Mouse (Mus musculus): ENCODE measurements around the gene Gsap. TPM values are rescaled to one million over a fixed set of nuclear protein-coding genes. Genes with fewer than 3 reads are reported as not detected.
"Not testable (repeated sequence)": the region's sequence is repeated elsewhere in the genome, so short reads cannot be mapped to it uniquely, and the experiment has no call there.

Gene Gsap
- polyA plus RNA-seq, 1 experiment from 2014 or later = 3.9 TPM

GRCm38 (mm10) chr5:21170898-21171297 lies 15.2 kb upstream of the Gsap start:
- Histone ChIP-seq H3K27ac (ENCODE audit: low read depth, low read length) (0 out of 2 replicates have a peak overlapping the region, but pooled peaks have one; percentile 28), H3K36me3 (ENCODE audit: control insufficient read depth, insufficient read depth, low read length) (no peaks in the 10 kb centered on the region), H3K4me3 (ENCODE audit: low read depth, low read length) (no peak overlapping the region), H3K9me3 (ENCODE audit: control insufficient read depth, low read length) (no peaks in the 10 kb centered on the region), H3K4me2 (no peak overlapping the region), H3K4me1 (replicated peaks; ENCODE audit: control insufficient read depth, insufficient read depth, low read length) (no peaks in the 10 kb centered on the region; the same call in 1 of the 2 replicates), H3K27me3 (replicated peaks; ENCODE audit: control insufficient read depth, insufficient read depth, low read length) (no peaks in the 10 kb centered on the region), H3K9ac (ENCODE audit: low read depth, low read length) (no peak overlapping the region)
- ATAC-seq (replicated peaks; ENCODE audit: low FRiP score) = no peak
- DNase-seq (ENCODE audit: low spot score) = no peak
- WGBS = 59% methylated on average over 5 of the region's 5 CpGs

DNA sequence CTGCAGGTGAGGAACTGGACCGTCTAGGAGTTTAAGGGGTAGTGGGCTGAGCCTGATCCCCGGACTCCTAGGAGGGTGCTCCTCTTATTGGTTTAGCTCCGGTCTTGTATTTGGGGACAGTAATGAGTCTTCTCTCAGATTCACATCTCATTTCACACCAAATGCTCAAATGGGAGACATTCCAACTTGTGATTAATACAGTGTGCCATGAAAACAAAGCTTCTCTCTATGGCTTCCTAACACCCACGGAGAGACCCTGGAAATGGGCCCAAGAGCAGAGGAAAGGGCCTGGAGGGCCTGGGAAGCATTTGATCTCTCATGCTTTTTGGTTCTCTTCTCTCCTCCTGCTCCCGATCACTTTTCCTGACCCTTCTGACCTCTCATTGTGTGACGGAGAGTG lies 14.7 kb upstream of the Gsap start:
- Histone ChIP-seq H3K27me3 (replicated peaks; ENCODE audit: control insufficient read depth, insufficient read depth, low read length) (no peaks in the 10 kb centered on the region), H3K9me3 (ENCODE audit: control insufficient read depth, low read length) (no peaks in the 10 kb centered on the region), H3K27ac (ENCODE audit: low read depth, low read length) (0 out of 2 replicates have a peak overlapping the region, but pooled peaks have one; percentile 28), H3K4me3 (ENCODE audit: low read depth, low read length) (no peak overlapping the region), H3K9ac (ENCODE audit: low read depth, low read length) (no peak overlapping the region), H3K4me1 (replicated peaks; ENCODE audit: control insufficient read depth, insufficient read depth, low read length) (no peaks in the 10 kb centered on the region; the same call in 1 of the 2 replicates), H3K36me3 (ENCODE audit: control insufficient read depth, insufficient read depth, low read length) (no peaks in the 10 kb centered on the region), H3K4me2 (no peak overlapping the region)
- 65% methylated on average over 6 of the region's 6 CpGs for WGBS
- no peak for DNase-seq (ENCODE audit: low spot score)
- ATAC-seq (replicated peaks; ENCODE audit: low FRiP score) = no peak

DNA sequence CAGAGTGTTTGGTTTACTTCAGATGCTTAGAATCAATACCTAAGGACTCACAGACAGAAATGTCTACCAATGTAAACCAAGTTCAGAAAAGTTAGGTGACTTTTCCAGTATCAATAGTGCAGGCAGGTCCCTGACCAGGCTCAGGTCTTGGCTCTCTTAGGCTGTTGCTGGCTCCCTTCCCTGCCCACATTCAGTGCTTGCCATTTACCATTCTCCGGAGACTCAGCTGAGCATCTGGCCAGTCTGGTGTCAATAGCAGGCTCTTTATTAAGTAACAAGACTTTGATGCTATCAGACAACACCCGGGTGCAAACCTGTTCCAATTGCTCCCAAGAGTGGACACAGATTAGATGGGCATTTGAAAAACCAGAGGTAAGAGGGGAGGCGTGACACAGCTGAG lies 13.7 kb upstream of the Gsap start:
- WGBS = 78% methylated on average over 3 of the region's 3 CpGs
- Histone ChIP-seq H3K36me3 (ENCODE audit: control insufficient read depth, insufficient read depth, low read length) (no peaks in the 10 kb centered on the region), H3K9me3 (ENCODE audit: control insufficient read depth, low read length) (no peaks in the 10 kb centered on the region), H3K27me3 (replicated peaks; ENCODE audit: control insufficient read depth, insufficient read depth, low read length) (no peaks in the 10 kb centered on the region), H3K27ac (ENCODE audit: low read depth, low read length) (no peak overlapping the region), H3K9ac (ENCODE audit: low read depth, low read length) (no peak overlapping the region), H3K4me2 (no peak overlapping the region), H3K4me1 (replicated peaks; ENCODE audit: control insufficient read depth, insufficient read depth, low read length) (no peaks in the 10 kb centered on the region; the same call in 1 of the 2 replicates), H3K4me3 (ENCODE audit: low read depth, low read length) (no peak overlapping the region)
- no peak for DNase-seq (ENCODE audit: low spot score)
- no peak for ATAC-seq (replicated peaks; ENCODE audit: low FRiP score)

DNA sequence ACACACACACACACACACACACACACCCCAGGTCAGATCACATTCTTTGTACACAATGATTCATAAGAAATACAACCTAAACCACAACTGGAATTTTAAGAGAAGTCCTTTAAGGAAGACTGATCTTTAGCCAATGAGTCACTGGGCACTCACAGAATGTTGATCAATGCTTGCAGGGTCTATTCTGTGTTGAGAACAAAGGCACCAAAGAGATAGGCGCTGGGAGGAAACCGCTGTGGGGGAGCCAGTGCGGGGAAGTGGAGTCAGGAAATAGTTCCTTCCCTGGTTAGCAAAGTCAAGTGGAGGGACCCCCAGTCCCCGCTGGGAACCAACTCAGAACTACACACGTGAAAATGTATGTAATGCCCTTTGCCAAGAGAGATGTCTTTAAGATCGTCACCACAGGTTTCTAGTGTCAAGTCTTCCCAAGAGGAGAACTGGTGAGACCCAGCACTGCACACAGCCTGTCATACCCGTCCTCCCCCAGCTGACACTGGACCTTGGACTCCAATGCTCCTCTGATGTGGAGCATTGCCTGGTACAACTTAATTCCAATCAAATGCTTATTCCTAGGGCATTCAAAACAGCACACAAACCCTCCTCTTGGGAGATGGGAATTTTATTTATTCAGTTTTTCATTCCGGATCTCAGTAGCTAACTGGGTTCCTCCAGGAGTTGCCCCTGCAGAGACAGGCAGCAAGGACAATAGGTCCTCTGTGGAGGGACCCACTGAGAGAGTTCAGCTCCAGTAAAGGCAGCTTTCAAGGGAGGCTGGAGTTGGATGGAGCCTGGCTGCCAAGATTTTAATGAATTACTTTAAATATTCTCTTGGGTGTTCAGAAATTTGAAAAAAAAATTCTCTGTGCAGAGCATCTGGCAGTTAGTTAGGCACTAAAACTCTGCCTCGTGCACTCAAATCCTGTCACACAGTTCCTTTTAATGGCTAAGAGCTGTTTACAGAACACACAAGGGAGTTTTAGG lies 10.6 kb upstream of the Gsap start:
- 31% methylated on average over 9 of the region's 9 CpGs for WGBS

DNA sequence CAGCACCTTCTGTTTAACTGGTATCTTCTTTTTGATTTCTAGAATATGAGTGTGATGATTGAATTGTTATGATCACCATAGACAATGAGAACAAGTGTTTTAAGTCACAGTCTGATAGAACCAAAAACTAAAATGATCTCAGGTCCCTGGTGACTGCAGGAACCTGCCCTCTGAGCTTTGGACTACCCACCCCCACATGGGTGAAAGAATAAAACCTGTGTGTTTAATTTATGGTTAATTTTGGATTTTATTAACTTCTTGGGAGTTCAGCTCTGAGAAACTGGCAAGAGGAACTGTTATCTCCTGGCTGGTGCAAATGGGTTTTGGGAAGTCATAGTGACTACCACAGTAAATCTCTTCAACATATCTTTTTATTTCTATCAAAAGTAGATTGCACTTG lies 6.6 kb upstream of the Gsap start:
- Histone ChIP-seq H3K27ac (ENCODE audit: low read depth, low read length) (no peak overlapping the region), H3K9me3 (ENCODE audit: control insufficient read depth, low read length) (no peaks in the 10 kb centered on the region), H3K4me2 (no peak overlapping the region), H3K36me3 (ENCODE audit: control insufficient read depth, insufficient read depth, low read length) (no peaks in the 10 kb centered on the region), H3K4me1 (replicated peaks; ENCODE audit: control insufficient read depth, insufficient read depth, low read length) (no peaks in the 10 kb centered on the region; the same call in 1 of the 2 replicates), H3K27me3 (replicated peaks; ENCODE audit: control insufficient read depth, insufficient read depth, low read length) (no peaks in the 10 kb centered on the region), H3K9ac (ENCODE audit: low read depth, low read length) (no peak overlapping the region), H3K4me3 (ENCODE audit: low read depth, low read length) (no peak overlapping the region)
- ATAC-seq (replicated peaks; ENCODE audit: low FRiP score) (no peak), DNase-seq (ENCODE audit: low spot score) (no peak)

More for the DNA sequence above, 10.6 kb upstream of the Gsap start:
- no peak overlapping the region for H3K4me2 ChIP-seq
- peak; percentile 53; the same call in 1 of the 2 replicates for ATAC-seq (replicated peaks; ENCODE audit: low FRiP score)
- H3K9ac ChIP-seq (ENCODE audit: low read depth, low read length) = no peak overlapping the region
- no peak overlapping the region for H3K4me3 ChIP-seq (ENCODE audit: low read depth, low read length)
- H3K9me3 ChIP-seq (ENCODE audit: control insufficient read depth, low read length) = no peaks in the 10 kb centered on the region
- H3K36me3 ChIP-seq (ENCODE audit: control insufficient read depth, insufficient read depth, low read length) = no peaks in the 10 kb centered on the region
- no peak overlapping the region for H3K27ac ChIP-seq (ENCODE audit: low read depth, low read length)
- H3K27me3 ChIP-seq (replicated peaks; ENCODE audit: control insufficient read depth, insufficient read depth, low read length) = no peaks in the 10 kb centered on the region
- DNase-seq (ENCODE audit: low spot score) = no peak
- H3K4me1 ChIP-seq (replicated peaks; ENCODE audit: control insufficient read depth, insufficient read depth, low read length) = no peaks in the 10 kb centered on the region; the same call in 1 of the 2 replicates

GRCm38 (mm10) chr5:21183046-21183445 lies 3.0 kb upstream of the Gsap start:
- H3K4me3 ChIP-seq (ENCODE audit: low read depth, low read length); ATAC-seq (replicated peaks; ENCODE audit: low FRiP score): not testable (repeated sequence)
- 48% methylated on average over 2 of the region's 2 CpGs for WGBS

GRCm38 (mm10) chr5:21186821-21187220 lies 766 bp downstream of the Gsap start:
- no peaks in the 10 kb centered on the region for H3K36me3 ChIP-seq (ENCODE audit: control insufficient read depth, insufficient read depth, low read length)
- no peak overlapping the region for H3K27ac ChIP-seq (ENCODE audit: low read depth, low read length)
- H3K4me2 ChIP-seq = peak overlapping the region; percentile 92
- H3K27me3 ChIP-seq (replicated peaks; ENCODE audit: control insufficient read depth, insufficient read depth, low read length) = no peaks in the 10 kb centered on the region
- no peak for ATAC-seq (replicated peaks; ENCODE audit: low FRiP score)
- peak overlapping the region; percentile 55 for H3K4me3 ChIP-seq (ENCODE audit: low read depth, low read length)
- DNase-seq (ENCODE audit: low spot score) = no peak
- H3K4me1 ChIP-seq (replicated peaks; ENCODE audit: control insufficient read depth, insufficient read depth, low read length) = no peaks in the 10 kb centered on the region; the same call in 1 of the 2 replicates
- H3K9ac ChIP-seq (ENCODE audit: low read depth, low read length) = no peak overlapping the region
- no peaks in the 10 kb centered on the region for H3K9me3 ChIP-seq (ENCODE audit: control insufficient read depth, low read length)
- WGBS = 17% methylated on average over 4 of the region's 4 CpGs

More at GRCm38 (mm10) chr5:21183046-21183445, 3.0 kb upstream of the Gsap start:
- H3K4me2 ChIP-seq; H3K9me3 ChIP-seq (ENCODE audit: control insufficient read depth, low read length); DNase-seq (ENCODE audit: low spot score); H3K27ac ChIP-seq (ENCODE audit: low read depth, low read length); H3K4me1 ChIP-seq (replicated peaks; ENCODE audit: control insufficient read depth, insufficient read depth, low read length); H3K27me3 ChIP-seq (replicated peaks; ENCODE audit: control insufficient read depth, insufficient read depth, low read length); H3K36me3 ChIP-seq (ENCODE audit: control insufficient read depth, insufficient read depth, low read length); H3K9ac ChIP-seq (ENCODE audit: low read depth, low read length): not testable (repeated sequence)

DNA sequence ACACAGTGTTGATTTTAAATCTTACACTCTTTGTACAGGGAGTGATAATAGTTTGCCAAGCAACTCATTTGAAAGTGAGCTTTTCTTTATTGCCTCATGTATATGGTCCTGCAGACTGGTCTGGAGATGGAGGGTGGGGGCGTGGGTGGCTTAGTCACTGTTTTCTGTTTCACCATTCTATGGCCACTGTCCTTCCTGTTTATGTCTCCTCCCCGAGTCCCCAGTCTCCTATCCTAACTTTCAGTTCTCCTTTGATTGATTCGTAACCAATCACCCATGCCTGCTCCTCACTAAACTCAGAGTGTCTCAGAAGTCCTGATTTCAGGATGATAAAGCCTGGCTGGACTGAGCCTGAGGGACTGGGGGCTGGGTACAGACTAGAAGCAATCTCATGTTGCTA lies 2.4 kb downstream of the Gsap start:
- ATAC-seq (replicated peaks; ENCODE audit: low FRiP score) = no peak
- H3K4me2 ChIP-seq = no peak overlapping the region; the same call in 1 of the 2 replicates

More for the DNA sequence above, 2.4 kb downstream of the Gsap start:
- H3K9me3 ChIP-seq (ENCODE audit: control insufficient read depth, low read length) = peaks cover 3% of the 10 kb centered on the region; the same call in 1 of the 2 replicates
- 18% methylated on average over 3 of the region's 3 CpGs for WGBS
- no peak overlapping the region for H3K4me3 ChIP-seq (ENCODE audit: low read depth, low read length)
- no peaks in the 10 kb centered on the region for H3K27me3 ChIP-seq (replicated peaks; ENCODE audit: control insufficient read depth, insufficient read depth, low read length)
- H3K4me1 ChIP-seq (replicated peaks; ENCODE audit: control insufficient read depth, insufficient read depth, low read length) = no peaks in the 10 kb centered on the region; the same call in 1 of the 2 replicates
- no peaks in the 10 kb centered on the region for H3K36me3 ChIP-seq (ENCODE audit: control insufficient read depth, insufficient read depth, low read length)
- DNase-seq (ENCODE audit: low spot score) = no peak
- no peak overlapping the region for H3K27ac ChIP-seq (ENCODE audit: low read depth, low read length)
- H3K9ac ChIP-seq (ENCODE audit: low read depth, low read length) = no peak overlapping the region
